In the genomic region with DNA sequence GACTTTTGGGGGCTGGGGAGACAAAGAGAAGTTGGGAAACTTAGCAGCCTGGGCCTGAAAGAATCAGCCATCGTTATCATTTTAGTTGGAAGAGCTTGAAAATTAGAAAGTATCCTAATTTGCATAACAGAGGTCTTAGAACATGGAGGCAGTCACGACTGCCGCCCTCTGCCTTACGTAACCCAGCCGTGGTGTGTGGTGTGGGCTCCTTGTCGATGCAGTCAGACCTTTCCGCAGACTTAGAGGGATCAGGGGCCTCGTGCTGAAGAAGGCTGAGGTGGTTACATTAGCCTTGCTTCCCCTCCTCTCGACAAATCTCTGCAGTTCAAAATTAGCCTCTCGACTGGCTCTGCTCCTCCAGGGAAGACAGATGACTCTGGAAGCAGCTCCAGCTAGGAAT, we compare ENCODE assay signal across 8 mouse cellular contexts. TPM values are rescaled to one million over a fixed set of nuclear protein-coding genes. Genes with fewer than 3 reads are reported as not detected.
DNase-seq lines count a peak whose midpoint lies in the region; ATAC-seq and TF ChIP-seq lines count a peak whose summit lies in the region.

No protein-coding gene starts in this region.

- H3K27ac ChIP-seq in lung, embryonic 14.5 days (ENCODE audit: low read depth): peak overlapping the region; percentile 12; the same call in 1 of the 2 replicates
- 0 out of 2 replicates have a peak overlapping the region, but pooled peaks have one; percentile 5 for H3K27ac ChIP-seq in neural tube, embryonic 14.5 days (ENCODE audit: low read depth, low read length)

- no peak for TF ChIP-seq CTCF in lung, embryonic 14.5 days (IDR thresholded peaks at IDR 0.05; ENCODE audit: low read depth)

- H3K9me3 ChIP-seq in lung, embryonic 14.5 days (ENCODE audit: low read depth, low read length): no peaks in the 10 kb centered on the region
- H3K9me3 ChIP-seq in neural tube, embryonic 14.5 days (ENCODE audit: control insufficient read depth, low read length): no peaks in the 10 kb centered on the region

- no peaks in the 10 kb centered on the region for H3K4me1 ChIP-seq in lung, embryonic 14.5 days (ENCODE audit: insufficient read depth)
- no peaks in the 10 kb centered on the region for H3K4me1 ChIP-seq in neural tube, embryonic 14.5 days (ENCODE audit: control insufficient read depth, insufficient read depth, low read length)

- peaks cover 59% of the 10 kb centered on the region for H3K36me3 ChIP-seq in lung, embryonic 14.5 days (ENCODE audit: insufficient read depth)
- peaks cover 9% of the 10 kb centered on the region for H3K36me3 ChIP-seq in neural tube, embryonic 14.5 days (ENCODE audit: control insufficient read depth, insufficient read depth, low read length)

- no peak for DNase-seq in cerebellum, postnatal 10 days
- DNase-seq in lung, embryonic 14.5 days: peak; percentile 23
- DNase-seq in lung, postnatal 36 days: no peak
- DNase-seq in frontal cortex, postnatal 36 days (ENCODE audit: low spot score in 2 of 2): peak; percentile 69 to 72
- DNase-seq in heart, adult 18-20 months: no peak
- no peak for DNase-seq in urinary bladder, postnatal 4 days (ENCODE audit: low spot score in 2 of 2)

- WGBS in lung, embryonic 14.5 days: 53% methylated on average over 10 of the region's 10 CpGs
- 65% methylated on average over 10 of the region's 10 CpGs for WGBS in neural tube, embryonic 14.5 days

- no peaks in the 10 kb centered on the region for H3K27me3 ChIP-seq in lung, embryonic 14.5 days (ENCODE audit: insufficient read depth, low read length)
- H3K27me3 ChIP-seq in neural tube, embryonic 14.5 days (ENCODE audit: control insufficient read depth, insufficient read depth, low read length): no peaks in the 10 kb centered on the region

- no peak overlapping the region for H3K9ac ChIP-seq in lung, embryonic 14.5 days
- H3K9ac ChIP-seq in neural tube, embryonic 14.5 days (replicated peaks; ENCODE audit: low read depth, low read length): no peak overlapping the region

- 0 out of 2 replicates have a peak, but pooled peaks have one; percentile 42 for ATAC-seq in cerebellum, adult (ENCODE audit: insufficient number of reproducible peaks, low FRiP score, low TSS enrichment)
- no peak for ATAC-seq in lung, embryonic 14.5 days (ENCODE audit: insufficient read depth)
- ATAC-seq in neural tube, embryonic 14.5 days (ENCODE audit: low read depth): no peak

- H3K4me2 ChIP-seq in lung, embryonic 14.5 days: no peak overlapping the region
- H3K4me2 ChIP-seq in neural tube, embryonic 14.5 days (ENCODE audit: low read depth, low read length): no peak overlapping the region

- no peak overlapping the region for H3K4me3 ChIP-seq in lung, embryonic 14.5 days (ENCODE audit: low read depth, low read length)
- H3K4me3 ChIP-seq in neural tube, embryonic 14.5 days (ENCODE audit: low read depth, low read length): no peak overlapping the region

RNA-seq across cellular contexts. Expression of a gene that starts 10.9 kb away (rescaled TPM):
- 50.1 and 52.9 TPM in 2 replicates for polyA plus RNA-seq in lung, embryonic 14.5 days (2014; fragmentation: Nextera tagmentation; extraction: Ambion mirVana)
- 44.1 and 45.0 TPM in 2 replicates for polyA plus RNA-seq in neural tube, embryonic 14.5 days (2014; fragmentation: Nextera tagmentation; extraction: Ambion mirVana)
- total RNA-seq in heart, adult 18-20 months (2021): 10 to 100 TPM; 35.6 to 39.8 TPM

RNA-seq across cellular contexts. Expression of a gene that starts 37.9 kb away (rescaled TPM):
- 16.5 and 16.6 TPM in 2 replicates for polyA plus RNA-seq in lung, embryonic 14.5 days (2014; fragmentation: Nextera tagmentation; extraction: Ambion mirVana)
- polyA plus RNA-seq in neural tube, embryonic 14.5 days (2014; fragmentation: Nextera tagmentation; extraction: Ambion mirVana): 42.7 and 48.5 TPM in 2 replicates
- 10 to 100 TPM; 38.7 to 39.6 TPM for total RNA-seq in heart, adult 18-20 months (2021)

RNA-seq across cellular contexts. Expression of a gene that starts 44.3 kb away (rescaled TPM):
- polyA plus RNA-seq in lung, embryonic 14.5 days (2014; fragmentation: Nextera tagmentation; extraction: Ambion mirVana): 0.34 TPM in 1 of 2 replicates, not detected in the other
- 6.0 and 7.7 TPM in 2 replicates for polyA plus RNA-seq in neural tube, embryonic 14.5 days (2014; fragmentation: Nextera tagmentation; extraction: Ambion mirVana)
- not detected for total RNA-seq in heart, adult 18-20 months (2021)

Comparison
In these comparisons a context has a peak if more than half of its experiments do, and no peak if none do; other contexts are left out.
1. DNase-seq: peak in lung, embryonic 14.5 days (single experiment) and frontal cortex, postnatal 36 days (2 of 2); none in cerebellum, postnatal 10 days (0 of 2), lung, postnatal 36 days (single experiment), heart, adult 18-20 months (0 of 2) and urinary bladder, postnatal 4 days (0 of 2).